Mouse (Mus musculus): ENCODE data around the gene Syna.

DNA sequence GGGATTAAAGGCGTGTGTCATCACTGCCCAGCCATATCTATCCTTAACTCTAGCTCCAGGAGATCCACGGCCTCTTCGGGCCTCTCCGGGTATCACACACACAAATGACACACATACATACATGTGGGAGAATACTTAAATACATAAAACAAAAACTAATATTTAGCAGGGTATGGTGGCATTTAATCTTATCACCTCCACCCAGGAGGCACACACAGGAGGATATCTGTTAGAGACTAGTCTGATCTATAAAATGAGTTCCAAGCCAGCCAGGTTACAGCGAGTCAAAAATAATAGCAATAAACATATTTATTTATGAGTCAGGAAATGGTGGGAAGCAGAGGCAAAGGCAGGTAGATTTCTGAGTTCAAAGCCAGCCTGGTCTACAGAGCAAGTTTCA is 15.9 kb upstream of the Syna start:
- TF ChIP-seq EP300 (optimal IDR thresholded peaks at IDR 0.05): no peak
- no peak for TF ChIP-seq CTCF (IDR thresholded peaks at IDR 0.05; ENCODE audit: low read depth)
